Mouse (Mus musculus): ENCODE results near the gene Grid2.

Gene Grid2

GRCm38 (mm10) chr6:64731126-64731525, 1475.5 kb downstream of the Grid2 start:
- DNase-seq (ENCODE audit: low spot score) = no peak

- DNase-seq (ENCODE audit: low spot score) = no peak
These were observed 1476.1 kb downstream of the Grid2 start for GRCm38 (mm10) chr6:64731621-64732320.

GRCm38 (mm10) chr6:64733311-64733710, 1477.6 kb downstream of the Grid2 start:
- DNase-seq (ENCODE audit: low spot score) = no peak

- no peak for DNase-seq (ENCODE audit: low spot score)
These were observed 1479.0 kb downstream of the Grid2 start for GRCm38 (mm10) chr6:64734441-64735320.

- no peak for DNase-seq (ENCODE audit: low spot score)
These were observed 1480.6 kb downstream of the Grid2 start for GRCm38 (mm10) chr6:64736317-64736716.

GRCm38 (mm10) chr6:64742915-64743489, 1487.3 kb downstream of the Grid2 start:
- DNase-seq (ENCODE audit: low spot score) = no peak
